Mouse (Mus musculus): ENCODE data around the gene Gfi1. TPM values are rescaled to one million over a fixed set of nuclear protein-coding genes. Genes with fewer than 3 reads are reported as not detected.

The Gfi1 gene
- polyA plus RNA-seq, 1 experiment from 2014 or later, result not detected

- Histone ChIP-seq H3K36me3 (no peaks in the 10 kb centered on the region), H3K27ac (no peak overlapping the region), H3K27me3 (peaks cover 99% of the 10 kb centered on the region), H3K4me3 (peak overlapping the region; percentile 45), H3K4me1 (peaks cover 46% of the 10 kb centered on the region), H3K4me2 (peak overlapping the region; percentile 72), H3K9me3 (no peaks in the 10 kb centered on the region), H3K9ac (peak overlapping the region; percentile 61)
- no peak for ATAC-seq (ENCODE audit: insufficient number of reproducible peaks, insufficient read depth, low FRiP score, low TSS enrichment, low read depth)
- 2% methylated on average over 58 of the region's 58 CpGs for WGBS
Observed at GRCm38 (mm10) chr5:107720991-107721637, 4.7 kb downstream of the Gfi1 start.

- no peaks in the 10 kb centered on the region for H3K36me3 ChIP-seq
- H3K4me3 ChIP-seq, result no peak overlapping the region
- H3K4me2 ChIP-seq, result no peak overlapping the region
- ATAC-seq (ENCODE audit: insufficient number of reproducible peaks, insufficient read depth, low FRiP score, low TSS enrichment, low read depth), result no peak
- peaks cover 40% of the 10 kb centered on the region for H3K4me1 ChIP-seq
- WGBS, result 4% methylated on average over 5 of the region's 5 CpGs
- H3K9me3 ChIP-seq, result no peaks in the 10 kb centered on the region
- peak overlapping the region; percentile 61; the same call in 1 of the 2 replicates for H3K9ac ChIP-seq
- peaks cover 98% of the 10 kb centered on the region for H3K27me3 ChIP-seq
- no peak overlapping the region for H3K27ac ChIP-seq
Observed at GRCm38 (mm10) chr5:107720511-107720910, 5.3 kb downstream of the Gfi1 start.

- Histone ChIP-seq H3K36me3 (no peaks in the 10 kb centered on the region), H3K9ac (no peak overlapping the region), H3K27me3 (peaks cover 94% of the 10 kb centered on the region), H3K4me1 (peaks cover 33% of the 10 kb centered on the region), H3K27ac (no peak overlapping the region), H3K4me2 (no peak overlapping the region), H3K9me3 (no peaks in the 10 kb centered on the region), H3K4me3 (no peak overlapping the region)
- no peak for ATAC-seq (ENCODE audit: insufficient number of reproducible peaks, insufficient read depth, low FRiP score, low TSS enrichment, low read depth)
- WGBS, result 30% methylated on average over 1 of the region's 1 CpGs
Observed at GRCm38 (mm10) chr5:107719786-107720185, 6.0 kb downstream of the Gfi1 start.

- no peaks in the 10 kb centered on the region for H3K9me3 ChIP-seq
- peaks cover 27% of the 10 kb centered on the region for H3K4me1 ChIP-seq
- no peaks in the 10 kb centered on the region for H3K36me3 ChIP-seq
- no peak overlapping the region for H3K4me2 ChIP-seq
- no peak overlapping the region for H3K9ac ChIP-seq
- WGBS, result 21% methylated on average over 3 of the region's 3 CpGs
- no peak overlapping the region for H3K4me3 ChIP-seq
- H3K27me3 ChIP-seq, result peaks cover 94% of the 10 kb centered on the region
- H3K27ac ChIP-seq, result no peak overlapping the region
- no peak for ATAC-seq (ENCODE audit: insufficient number of reproducible peaks, insufficient read depth, low FRiP score, low TSS enrichment, low read depth)
Observed at GRCm38 (mm10) chr5:107719209-107719608, 6.6 kb downstream of the Gfi1 start.

- no peaks in the 10 kb centered on the region for H3K9me3 ChIP-seq
- no peak overlapping the region for H3K27ac ChIP-seq
- no peak for ATAC-seq (ENCODE audit: insufficient number of reproducible peaks, insufficient read depth, low FRiP score, low TSS enrichment, low read depth)
- H3K4me2 ChIP-seq, result no peak overlapping the region
- WGBS, result 9% methylated on average over 11 of the region's 11 CpGs
- peaks cover 92% of the 10 kb centered on the region for H3K27me3 ChIP-seq
- no peaks in the 10 kb centered on the region for H3K36me3 ChIP-seq
- H3K9ac ChIP-seq, result no peak overlapping the region
- H3K4me3 ChIP-seq, result no peak overlapping the region
- peaks cover 14% of the 10 kb centered on the region for H3K4me1 ChIP-seq
Observed at GRCm38 (mm10) chr5:107717871-107718361, 7.9 kb downstream of the Gfi1 start.

DNA sequence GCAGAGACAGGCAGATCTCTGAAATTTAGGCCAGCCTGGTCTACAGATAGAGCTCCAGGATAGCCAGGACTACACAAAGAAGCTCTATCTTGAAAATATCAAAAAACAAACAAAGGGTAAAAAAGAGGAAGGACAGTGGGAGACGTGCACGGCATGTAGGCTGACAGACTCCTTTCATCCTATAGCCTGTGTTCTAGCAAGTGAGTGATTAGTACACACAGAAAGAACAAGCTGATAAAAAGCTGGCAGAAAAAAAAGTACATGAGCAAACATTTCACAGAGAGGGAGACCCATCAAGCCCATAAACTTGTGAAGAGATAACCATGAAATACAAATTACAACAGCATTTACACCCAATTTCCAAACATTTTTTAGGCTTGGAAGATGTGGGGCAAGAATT is 14.1 kb downstream of the Gfi1 start:
- H3K27me3 ChIP-seq, result peaks cover 51% of the 10 kb centered on the region
- H3K9ac ChIP-seq, result no peak overlapping the region
- no peak overlapping the region for H3K4me2 ChIP-seq
- H3K4me3 ChIP-seq, result no peak overlapping the region
- H3K36me3 ChIP-seq, result no peaks in the 10 kb centered on the region
- H3K27ac ChIP-seq, result no peak overlapping the region
- no peaks in the 10 kb centered on the region for H3K9me3 ChIP-seq
- H3K4me1 ChIP-seq, result no peaks in the 10 kb centered on the region
- 66% methylated on average over 2 of the region's 2 CpGs for WGBS
- ATAC-seq (ENCODE audit: insufficient number of reproducible peaks, insufficient read depth, low FRiP score, low TSS enrichment, low read depth), result no peak

DNA sequence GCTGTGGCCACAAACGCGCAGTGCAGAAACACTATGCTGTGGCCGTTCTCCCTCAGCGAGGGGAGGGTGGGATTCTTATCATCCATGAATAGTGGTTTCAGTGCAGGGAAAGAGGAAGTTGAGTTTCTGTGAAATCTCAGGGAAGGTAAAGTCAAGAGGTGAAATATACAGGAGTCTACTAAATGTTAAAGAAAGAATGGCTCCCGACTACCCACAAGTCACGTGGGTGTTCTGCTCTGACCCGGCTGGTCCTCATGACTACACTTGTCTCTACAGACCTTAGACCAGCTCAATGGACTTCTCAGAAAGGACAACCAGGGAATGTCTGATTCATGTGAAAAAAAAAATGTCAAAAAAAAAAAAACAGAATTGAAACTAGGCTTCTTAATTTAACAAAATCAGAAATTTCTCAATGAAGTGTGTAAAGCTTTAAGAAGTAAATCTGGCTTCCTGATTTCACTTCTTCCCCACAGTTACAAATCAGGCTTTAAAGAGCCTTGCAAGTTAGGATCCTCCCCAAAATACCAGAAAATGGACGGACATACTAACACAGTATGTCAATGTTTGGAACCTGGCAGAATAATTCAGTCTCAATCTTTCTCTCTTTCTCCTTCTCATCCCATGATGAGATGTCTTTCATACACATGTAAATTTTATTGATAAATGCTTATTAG is 17.6 kb downstream of the Gfi1 start:
- no peak overlapping the region for H3K4me3 ChIP-seq
- ATAC-seq (ENCODE audit: insufficient number of reproducible peaks, insufficient read depth, low FRiP score, low TSS enrichment, low read depth), result no peak
- no peak overlapping the region for H3K27ac ChIP-seq
- 86% methylated on average over 8 of the region's 8 CpGs for WGBS
- H3K9me3 ChIP-seq, result no peaks in the 10 kb centered on the region
- H3K4me1 ChIP-seq, result no peaks in the 10 kb centered on the region
- no peak overlapping the region for H3K4me2 ChIP-seq
- H3K27me3 ChIP-seq, result peaks cover 23% of the 10 kb centered on the region
- H3K36me3 ChIP-seq, result no peaks in the 10 kb centered on the region
- H3K9ac ChIP-seq, result no peak overlapping the region

DNA sequence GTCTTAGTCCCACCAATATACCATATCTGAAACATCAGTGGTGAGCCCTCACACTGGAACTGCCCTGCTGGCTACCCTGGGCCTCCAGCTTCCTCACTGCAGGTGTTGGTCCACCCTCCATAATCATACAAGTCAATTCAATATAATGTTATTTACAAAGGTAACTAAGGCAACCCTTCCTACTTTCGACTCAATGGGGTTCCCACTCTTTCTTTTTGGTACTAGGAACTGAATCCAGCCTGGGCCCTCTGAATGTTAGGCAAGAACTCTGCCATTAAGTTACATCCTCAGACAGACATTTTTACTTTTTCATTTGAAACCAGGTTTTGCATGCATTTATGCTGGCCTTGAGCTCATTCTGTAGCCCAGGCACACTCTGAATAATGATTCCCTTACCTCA is 19.6 kb downstream of the Gfi1 start:
- 68% methylated on average over 1 of the region's 1 CpGs for WGBS
- Histone ChIP-seq H3K9me3 (no peaks in the 10 kb centered on the region), H3K27me3 (peaks cover 11% of the 10 kb centered on the region), H3K27ac (no peak overlapping the region), H3K4me1 (no peaks in the 10 kb centered on the region), H3K36me3 (no peaks in the 10 kb centered on the region), H3K9ac (no peak overlapping the region), H3K4me3 (no peak overlapping the region), H3K4me2 (no peak overlapping the region)
- ATAC-seq (ENCODE audit: insufficient number of reproducible peaks, insufficient read depth, low FRiP score, low TSS enrichment, low read depth), result no peak

GRCm38 (mm10) chr5:107705756-107706155 is 20.1 kb downstream of the Gfi1 start:
- Histone ChIP-seq H3K36me3 (no peaks in the 10 kb centered on the region), H3K9ac (no peak overlapping the region), H3K27ac (no peak overlapping the region), H3K27me3 (peaks cover 9% of the 10 kb centered on the region), H3K9me3 (no peaks in the 10 kb centered on the region), H3K4me1 (no peaks in the 10 kb centered on the region), H3K4me3 (no peak overlapping the region), H3K4me2 (no peak overlapping the region)
- no peak for ATAC-seq (ENCODE audit: insufficient number of reproducible peaks, insufficient read depth, low FRiP score, low TSS enrichment, low read depth)
- WGBS, result 93% methylated on average over 4 of the region's 4 CpGs

DNA sequence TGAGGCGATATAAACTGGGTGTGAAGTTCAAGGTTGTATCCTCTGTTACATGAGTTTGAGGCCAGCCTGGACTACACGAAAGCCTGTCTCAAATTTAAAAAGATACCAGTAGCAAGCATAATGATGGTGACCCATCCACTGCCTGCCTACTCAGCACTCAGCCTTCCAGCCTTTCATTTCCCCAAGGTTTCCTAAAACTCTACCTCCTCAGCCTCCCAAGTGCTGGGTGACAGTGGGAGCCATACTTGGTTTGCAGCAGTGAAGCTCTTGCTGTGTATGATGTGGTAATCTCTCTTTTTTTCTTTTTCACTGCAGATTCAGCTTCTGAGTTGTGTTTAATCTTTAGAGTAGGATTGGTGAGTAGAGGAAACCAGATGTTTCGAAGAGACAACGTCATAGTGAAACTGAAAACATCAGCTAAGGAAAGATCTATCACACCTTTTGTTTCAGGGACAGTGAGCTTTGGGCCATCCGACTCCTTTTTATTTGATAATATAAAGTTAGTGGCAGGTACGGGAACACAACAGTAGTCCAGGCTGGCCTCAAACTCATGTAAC is 22.6 kb downstream of the Gfi1 start:
- 81% methylated on average over 6 of the region's 6 CpGs for WGBS
- Histone ChIP-seq H3K27ac (no peak overlapping the region), H3K4me1 (no peaks in the 10 kb centered on the region), H3K4me3 (no peak overlapping the region), H3K9ac (no peak overlapping the region), H3K27me3 (no peaks in the 10 kb centered on the region), H3K36me3 (no peaks in the 10 kb centered on the region), H3K9me3 (no peaks in the 10 kb centered on the region), H3K4me2 (no peak overlapping the region)
- ATAC-seq (ENCODE audit: insufficient number of reproducible peaks, insufficient read depth, low FRiP score, low TSS enrichment, low read depth), result no peak

GRCm38 (mm10) chr5:107701658-107702057 is 24.2 kb downstream of the Gfi1 start:
- no peak for ATAC-seq (ENCODE audit: insufficient number of reproducible peaks, insufficient read depth, low FRiP score, low TSS enrichment, low read depth)
- WGBS, result 80% methylated on average over 9 of the region's 9 CpGs
- Histone ChIP-seq H3K4me3 (no peak overlapping the region), H3K27ac (no peak overlapping the region), H3K36me3 (no peaks in the 10 kb centered on the region), H3K4me2 (no peak overlapping the region), H3K9me3 (no peaks in the 10 kb centered on the region), H3K27me3 (no peaks in the 10 kb centered on the region), H3K4me1 (no peaks in the 10 kb centered on the region), H3K9ac (no peak overlapping the region)

GRCm38 (mm10) chr5:107700873-107701272 is 25.0 kb downstream of the Gfi1 start:
- ATAC-seq (ENCODE audit: insufficient number of reproducible peaks, insufficient read depth, low FRiP score, low TSS enrichment, low read depth), result no peak
- Histone ChIP-seq H3K4me3 (no peak overlapping the region), H3K4me1 (no peaks in the 10 kb centered on the region), H3K36me3 (no peaks in the 10 kb centered on the region), H3K9ac (no peak overlapping the region), H3K27me3 (no peaks in the 10 kb centered on the region), H3K4me2 (no peak overlapping the region), H3K9me3 (no peaks in the 10 kb centered on the region), H3K27ac (no peak overlapping the region)
- WGBS, result 88% methylated on average over 10 of the region's 10 CpGs

All from embryonic facial prominence, embryonic 13.5 days (tissue).